Mouse (Mus musculus): ENCODE measurements around the gene Nat9. TPM values are rescaled to one million over a fixed set of nuclear protein-coding genes. Genes with fewer than 3 reads are reported as not detected.

Gene Nat9
- polyA plus RNA-seq, 1 experiment from 2014 or later = 20.0 TPM

- Histone ChIP-seq H3K4me2 (replicated peaks) (peak overlapping the region; percentile 27), H3K9ac (no peak overlapping the region)
Measured at GRCm38 (mm10) chr11:115153699-115154292, 33.9 kb downstream of the Nat9 start.

GRCm38 (mm10) chr11:115153088-115153487 is 34.6 kb downstream of the Nat9 start:
- no peak overlapping the region for H3K4me3 ChIP-seq (replicated peaks; ENCODE audit: low read length)
- H3K4me1 ChIP-seq (replicated peaks; ENCODE audit: control insufficient read depth, insufficient read depth, low read length) = no peaks in the 10 kb centered on the region; the same call in 1 of the 2 replicates
- no peaks in the 10 kb centered on the region for H3K36me3 ChIP-seq (replicated peaks; ENCODE audit: control insufficient read depth, insufficient read depth)
- no peak overlapping the region for H3K27ac ChIP-seq
- H3K9ac ChIP-seq = no peak overlapping the region
- 82% methylated on average over 9 of the region's 9 CpGs for WGBS
- no peak overlapping the region for H3K4me2 ChIP-seq (replicated peaks)
- DNase-seq (ENCODE audit: low spot score) (no peak), ATAC-seq (ENCODE audit: low FRiP score) (no peak)
- H3K27me3 ChIP-seq (ENCODE audit: control insufficient read depth, insufficient read depth, low read length) = peaks cover 44% of the 10 kb centered on the region
- H3K9me3 ChIP-seq (ENCODE audit: control insufficient read depth, low read length) = no peaks in the 10 kb centered on the region

More at GRCm38 (mm10) chr11:115153699-115154292, 33.9 kb downstream of the Nat9 start:
- peak overlapping the region; percentile 8 for H3K4me3 ChIP-seq (replicated peaks; ENCODE audit: low read length)
- ATAC-seq (ENCODE audit: low FRiP score) (peak; percentile 38; the same call in 1 of the 2 replicates), DNase-seq (ENCODE audit: low spot score) (peak; percentile 66)
- H3K9me3 ChIP-seq (ENCODE audit: control insufficient read depth, low read length) = no peaks in the 10 kb centered on the region
- no peaks in the 10 kb centered on the region; the same call in 1 of the 2 replicates for H3K4me1 ChIP-seq (replicated peaks; ENCODE audit: control insufficient read depth, insufficient read depth, low read length)
- no peaks in the 10 kb centered on the region for H3K36me3 ChIP-seq (replicated peaks; ENCODE audit: control insufficient read depth, insufficient read depth)
- no peak overlapping the region for H3K27ac ChIP-seq
- peaks cover 44% of the 10 kb centered on the region for H3K27me3 ChIP-seq (ENCODE audit: control insufficient read depth, insufficient read depth, low read length)
- WGBS = under 1% methylated on average over 33 of the region's 35 CpGs

- peak overlapping the region; percentile 27 for H3K4me3 ChIP-seq (replicated peaks; ENCODE audit: low read length)
- H3K9me3 ChIP-seq (ENCODE audit: control insufficient read depth, low read length) = no peaks in the 10 kb centered on the region
- ATAC-seq (ENCODE audit: low FRiP score) = peak; percentile 69
- peaks cover 42% of the 10 kb centered on the region for H3K27me3 ChIP-seq (ENCODE audit: control insufficient read depth, insufficient read depth, low read length)
- peak overlapping the region; percentile 53 for H3K4me2 ChIP-seq (replicated peaks)
- H3K4me1 ChIP-seq (replicated peaks; ENCODE audit: control insufficient read depth, insufficient read depth, low read length) = no peaks in the 10 kb centered on the region; the same call in 1 of the 2 replicates
- no peak overlapping the region for H3K27ac ChIP-seq
- 5% methylated on average over 15 of the region's 15 CpGs for whole genome bisulfite sequencing
- H3K36me3 ChIP-seq (replicated peaks; ENCODE audit: control insufficient read depth, insufficient read depth) = no peaks in the 10 kb centered on the region
- peak; percentile 81 for DNase-seq (ENCODE audit: low spot score)
- H3K9ac ChIP-seq = peak overlapping the region; percentile 56
Measured at GRCm38 (mm10) chr11:115151755-115152429, 35.8 kb downstream of the Nat9 start.

- Histone ChIP-seq H3K4me2 (replicated peaks) (no peak overlapping the region), H3K4me1 (replicated peaks; ENCODE audit: control insufficient read depth, insufficient read depth, low read length) (no peaks in the 10 kb centered on the region; the same call in 1 of the 2 replicates), H3K36me3 (replicated peaks; ENCODE audit: control insufficient read depth, insufficient read depth) (no peaks in the 10 kb centered on the region), H3K9me3 (ENCODE audit: control insufficient read depth, low read length) (no peaks in the 10 kb centered on the region), H3K27ac (no peak overlapping the region), H3K4me3 (replicated peaks; ENCODE audit: low read length) (no peak overlapping the region), H3K27me3 (ENCODE audit: control insufficient read depth, insufficient read depth, low read length) (peaks cover 31% of the 10 kb centered on the region), H3K9ac (no peak overlapping the region)
- ATAC-seq (ENCODE audit: low FRiP score) (no peak), DNase-seq (ENCODE audit: low spot score) (no peak)
- 78% methylated on average over 6 of the region's 6 CpGs for WGBS
Measured at GRCm38 (mm10) chr11:115150741-115151254, 36.9 kb downstream of the Nat9 start.

GRCm38 (mm10) chr11:115147813-115148212 is 39.8 kb downstream of the Nat9 start:
- H3K4me1 ChIP-seq (replicated peaks; ENCODE audit: control insufficient read depth, insufficient read depth, low read length) = no peaks in the 10 kb centered on the region; the same call in 1 of the 2 replicates
- no peak overlapping the region for H3K9ac ChIP-seq
- no peaks in the 10 kb centered on the region for H3K9me3 ChIP-seq (ENCODE audit: control insufficient read depth, low read length)
- 83% methylated on average over 4 of the region's 4 CpGs for WGBS
- ATAC-seq (ENCODE audit: low FRiP score) (no peak), DNase-seq (ENCODE audit: low spot score) (no peak)
- peaks cover under 1% of the 10 kb centered on the region; the same call in 1 of the 2 replicates for H3K27me3 ChIP-seq (ENCODE audit: control insufficient read depth, insufficient read depth, low read length)
- H3K4me2 ChIP-seq (replicated peaks) = no peak overlapping the region
- H3K4me3 ChIP-seq (replicated peaks; ENCODE audit: low read length) = no peak overlapping the region
- no peak overlapping the region for H3K27ac ChIP-seq
- H3K36me3 ChIP-seq (replicated peaks; ENCODE audit: control insufficient read depth, insufficient read depth) = no peaks in the 10 kb centered on the region

- Histone ChIP-seq H3K4me1 (replicated peaks; ENCODE audit: control insufficient read depth, insufficient read depth, low read length) (no peaks in the 10 kb centered on the region), H3K27me3 (ENCODE audit: control insufficient read depth, insufficient read depth, low read length) (no peaks in the 10 kb centered on the region), H3K9me3 (ENCODE audit: control insufficient read depth, low read length) (no peaks in the 10 kb centered on the region), H3K36me3 (replicated peaks; ENCODE audit: control insufficient read depth, insufficient read depth) (no peaks in the 10 kb centered on the region), H3K27ac (no peak overlapping the region), H3K9ac (no peak overlapping the region), H3K4me3 (replicated peaks; ENCODE audit: low read length) (no peak overlapping the region), H3K4me2 (replicated peaks) (no peak overlapping the region)
- DNase-seq (ENCODE audit: low spot score) (no peak), ATAC-seq (ENCODE audit: low FRiP score) (no peak)
- 86% methylated on average over 2 of the region's 2 CpGs for WGBS
Measured at GRCm38 (mm10) chr11:115141970-115142369, 45.7 kb downstream of the Nat9 start.

GRCm38 (mm10) chr11:115138597-115139262 is 48.9 kb downstream of the Nat9 start:
- ATAC-seq (ENCODE audit: low FRiP score) (no peak), DNase-seq (ENCODE audit: low spot score) (no peak)
- Histone ChIP-seq H3K4me1 (replicated peaks; ENCODE audit: control insufficient read depth, insufficient read depth, low read length) (no peaks in the 10 kb centered on the region), H3K9ac (no peak overlapping the region), H3K27me3 (ENCODE audit: control insufficient read depth, insufficient read depth, low read length) (no peaks in the 10 kb centered on the region), H3K4me3 (replicated peaks; ENCODE audit: low read length) (no peak overlapping the region), H3K9me3 (ENCODE audit: control insufficient read depth, low read length) (no peaks in the 10 kb centered on the region), H3K27ac (no peak overlapping the region), H3K4me2 (replicated peaks) (no peak overlapping the region), H3K36me3 (replicated peaks; ENCODE audit: control insufficient read depth, insufficient read depth) (no peaks in the 10 kb centered on the region)
- WGBS = 85% methylated on average over 5 of the region's 5 CpGs

GRCm38 (mm10) chr11:115133800-115134199 is 53.9 kb downstream of the Nat9 start, which contains the start of gene Cd300lf:
Gene Cd300lf, minus strand, starts transcription at chr11:115133992.
- H3K27me3 ChIP-seq (ENCODE audit: control insufficient read depth, insufficient read depth, low read length) = no peaks in the 10 kb centered on the region
- no peaks in the 10 kb centered on the region for H3K36me3 ChIP-seq (replicated peaks; ENCODE audit: control insufficient read depth, insufficient read depth)
- DNase-seq (ENCODE audit: low spot score) = no peak
- H3K9ac ChIP-seq = no peak within 1 kb of the TSS
- H3K9me3 ChIP-seq (ENCODE audit: control insufficient read depth, low read length) = no peaks in the 10 kb centered on the region
- no peak within 1 kb of the TSS for H3K27ac ChIP-seq
- 86% methylated on average over 8 of the region's 8 CpGs for WGBS
- no peak within 1 kb of the TSS for H3K4me2 ChIP-seq (replicated peaks)
- ATAC-seq (ENCODE audit: low FRiP score) = no peak
- H3K4me3 ChIP-seq (replicated peaks; ENCODE audit: low read length) = no peak within 1 kb of the TSS
- no peaks in the 10 kb centered on the region for H3K4me1 ChIP-seq (replicated peaks; ENCODE audit: control insufficient read depth, insufficient read depth, low read length)
